Mouse (Mus musculus): Measurements from ENCODE around the gene Ren1.

Ren1 gene

GRCm38 (mm10) chr1:133371431-133371830 lies 21.1 kb downstream of the Ren1 start:
- no peaks in the 10 kb centered on the region for H3K36me3 ChIP-seq (ENCODE audit: insufficient read depth, low read length)
- no peaks in the 10 kb centered on the region for H3K9me3 ChIP-seq (ENCODE audit: low read length)
- H3K27me3 ChIP-seq (ENCODE audit: insufficient read depth, low read length), result peaks cover 3% of the 10 kb centered on the region; the same call in 1 of the 2 replicates
- H3K4me1 ChIP-seq (replicated peaks; ENCODE audit: low read depth, low read length), result peaks cover 53% of the 10 kb centered on the region
- TF ChIP-seq CTCF (conservative IDR thresholded peaks at IDR 0.05; ENCODE audit: low read length) (no peak), NANOG (IDR thresholded peaks at IDR 0.05; ENCODE audit: borderline replicate concordance, low read length) (no peak), POU5F1 (IDR thresholded peaks at IDR 0.05; ENCODE audit: borderline replicate concordance, low read length) (no peak)
- no peak overlapping the region for H3K4me3 ChIP-seq (replicated peaks; ENCODE audit: low read length)

- no peaks in the 10 kb centered on the region for H3K9me3 ChIP-seq (ENCODE audit: low read length)
- no peaks in the 10 kb centered on the region for H3K27me3 ChIP-seq (ENCODE audit: insufficient read depth, low read length)
- H3K36me3 ChIP-seq (ENCODE audit: insufficient read depth, low read length), result no peaks in the 10 kb centered on the region
- TF ChIP-seq NANOG (IDR thresholded peaks at IDR 0.05; ENCODE audit: borderline replicate concordance, low read length) (no peak), POU5F1 (IDR thresholded peaks at IDR 0.05; ENCODE audit: borderline replicate concordance, low read length) (no peak)
- H3K4me3 ChIP-seq (replicated peaks; ENCODE audit: low read length), result no peak overlapping the region
- peaks cover 47% of the 10 kb centered on the region for H3K4me1 ChIP-seq (replicated peaks; ENCODE audit: low read depth, low read length)
These were observed 21.8 kb downstream of the Ren1 start for GRCm38 (mm10) chr1:133372113-133372512.

GRCm38 (mm10) chr1:133375696-133376346 lies 25.5 kb downstream of the Ren1 start:
- no peaks in the 10 kb centered on the region for H3K36me3 ChIP-seq (ENCODE audit: insufficient read depth, low read length)
- TF ChIP-seq POU5F1 (IDR thresholded peaks at IDR 0.05; ENCODE audit: borderline replicate concordance, low read length), result no peak
- no peak for TF ChIP-seq NANOG (IDR thresholded peaks at IDR 0.05; ENCODE audit: borderline replicate concordance, low read length)
- no peaks in the 10 kb centered on the region for H3K9me3 ChIP-seq (ENCODE audit: low read length)
- H3K27me3 ChIP-seq (ENCODE audit: insufficient read depth, low read length), result no peaks in the 10 kb centered on the region
- H3K4me3 ChIP-seq (replicated peaks; ENCODE audit: low read length), result no peak overlapping the region
- H3K4me1 ChIP-seq (replicated peaks; ENCODE audit: low read depth, low read length), result peaks cover 40% of the 10 kb centered on the region

- no peak for TF ChIP-seq NANOG (IDR thresholded peaks at IDR 0.05; ENCODE audit: borderline replicate concordance, low read length)
- TF ChIP-seq CTCF (conservative IDR thresholded peaks at IDR 0.05; ENCODE audit: low read length), result no peak
- TF ChIP-seq POU5F1 (IDR thresholded peaks at IDR 0.05; ENCODE audit: borderline replicate concordance, low read length), result no peak
- Histone ChIP-seq H3K27me3 (ENCODE audit: insufficient read depth, low read length) (no peaks in the 10 kb centered on the region), H3K9me3 (ENCODE audit: low read length) (no peaks in the 10 kb centered on the region), H3K4me1 (replicated peaks; ENCODE audit: low read depth, low read length) (peaks cover 43% of the 10 kb centered on the region), H3K4me3 (replicated peaks; ENCODE audit: low read length) (no peak overlapping the region), H3K36me3 (ENCODE audit: insufficient read depth, low read length) (peaks cover 1% of the 10 kb centered on the region)
These were observed 27.2 kb downstream of the Ren1 start for GRCm38 (mm10) chr1:133377547-133377946.

GRCm38 (mm10) chr1:133379254-133379985 lies 29.1 kb downstream of the Ren1 start:
- peaks cover 54% of the 10 kb centered on the region for H3K4me1 ChIP-seq (replicated peaks; ENCODE audit: low read depth, low read length)
- H3K9me3 ChIP-seq (ENCODE audit: low read length), result no peaks in the 10 kb centered on the region
- peaks cover 18% of the 10 kb centered on the region for H3K36me3 ChIP-seq (ENCODE audit: insufficient read depth, low read length)
- TF ChIP-seq CTCF (conservative IDR thresholded peaks at IDR 0.05; ENCODE audit: low read length) (no peak), POU5F1 (IDR thresholded peaks at IDR 0.05; ENCODE audit: borderline replicate concordance, low read length) (no peak), NANOG (IDR thresholded peaks at IDR 0.05; ENCODE audit: borderline replicate concordance, low read length) (no peak)
- no peaks in the 10 kb centered on the region for H3K27me3 ChIP-seq (ENCODE audit: insufficient read depth, low read length)
- H3K4me3 ChIP-seq (replicated peaks; ENCODE audit: low read length), result no peak overlapping the region

- no peak for TF ChIP-seq CTCF (conservative IDR thresholded peaks at IDR 0.05; ENCODE audit: low read length)
- TF ChIP-seq NANOG (IDR thresholded peaks at IDR 0.05; ENCODE audit: borderline replicate concordance, low read length), result no peak
- no peak for TF ChIP-seq POU5F1 (IDR thresholded peaks at IDR 0.05; ENCODE audit: borderline replicate concordance, low read length)
- peaks cover 23% of the 10 kb centered on the region for H3K36me3 ChIP-seq (ENCODE audit: insufficient read depth, low read length)
- no peaks in the 10 kb centered on the region for H3K9me3 ChIP-seq (ENCODE audit: low read length)
- H3K4me3 ChIP-seq (replicated peaks; ENCODE audit: low read length), result no peak overlapping the region
- H3K4me1 ChIP-seq (replicated peaks; ENCODE audit: low read depth, low read length), result peaks cover 58% of the 10 kb centered on the region
- H3K27me3 ChIP-seq (ENCODE audit: insufficient read depth, low read length), result no peaks in the 10 kb centered on the region
These were observed 29.6 kb downstream of the Ren1 start for GRCm38 (mm10) chr1:133379986-133380320.

GRCm38 (mm10) chr1:133380347-133381065 lies 30.2 kb downstream of the Ren1 start:
- H3K9me3 ChIP-seq (ENCODE audit: low read length), result no peaks in the 10 kb centered on the region
- TF ChIP-seq CTCF (conservative IDR thresholded peaks at IDR 0.05; ENCODE audit: low read length) (peak; percentile 58), POU5F1 (IDR thresholded peaks at IDR 0.05; ENCODE audit: borderline replicate concordance, low read length) (no peak), NANOG (IDR thresholded peaks at IDR 0.05; ENCODE audit: borderline replicate concordance, low read length) (no peak)
- peaks cover 64% of the 10 kb centered on the region for H3K4me1 ChIP-seq (replicated peaks; ENCODE audit: low read depth, low read length)
- H3K36me3 ChIP-seq (ENCODE audit: insufficient read depth, low read length), result peaks cover 29% of the 10 kb centered on the region
- H3K4me3 ChIP-seq (replicated peaks; ENCODE audit: low read length), result no peak overlapping the region
- H3K27me3 ChIP-seq (ENCODE audit: insufficient read depth, low read length), result no peaks in the 10 kb centered on the region

GRCm38 (mm10) chr1:133382008-133382407 lies 31.7 kb downstream of the Ren1 start:
- peaks cover 40% of the 10 kb centered on the region for H3K36me3 ChIP-seq (ENCODE audit: insufficient read depth, low read length)

More at GRCm38 (mm10) chr1:133382008-133382407, 31.7 kb downstream of the Ren1 start:
- no peaks in the 10 kb centered on the region for H3K9me3 ChIP-seq (ENCODE audit: low read length)
- no peak overlapping the region for H3K4me3 ChIP-seq (replicated peaks; ENCODE audit: low read length)
- H3K27me3 ChIP-seq (ENCODE audit: insufficient read depth, low read length), result no peaks in the 10 kb centered on the region
- peaks cover 72% of the 10 kb centered on the region for H3K4me1 ChIP-seq (replicated peaks; ENCODE audit: low read depth, low read length)
- TF ChIP-seq NANOG (IDR thresholded peaks at IDR 0.05; ENCODE audit: borderline replicate concordance, low read length), result no peak
- TF ChIP-seq CTCF (conservative IDR thresholded peaks at IDR 0.05; ENCODE audit: low read length), result peak; percentile 59
